Mouse (Mus musculus) kidney, adult 2 months (tissue): Measurements from ENCODE around the gene Stk11.

Source experiments
- CTCF ChIP-seq: fragments of 200-500 bp; conservative IDR thresholded peaks from 2 replicates; pipeline ENCODE4 v1.5.1; 2011; ENCODE audit warnings: low read depth, mild to moderate bottlenecking, control low read depth, low read length, moderate library complexity, mixed read lengths; ENCODE audit not compliant: insufficient read depth, insufficient read length
- POLR2A ChIP-seq: fragments of 200-500 bp; IDR thresholded peaks from one replicate; pipeline ENCODE4 v1.6.1; 2011; ENCODE audit warnings: low read depth, low read length, control low read depth

- TF ChIP-seq POLR2A (peak; percentile 3), CTCF (no peak)
Observed at GRCm38 (mm10) chr10:80102216-80102915, 13.2 kb upstream of the Stk11 start.
